Mouse (Mus musculus) stomach, embryonic 14.5 days (tissue): ENCODE results near the gene Fau. TPM values are rescaled to one million over a fixed set of nuclear protein-coding genes. Genes with fewer than 3 reads are reported as not detected.

ENCODE experiments used
- ATAC-seq: fragments of 200-750 bp; cut with Nextera tagmentation; 2 replicates; pipeline ENCODE4 v1.8.0; 2017; ENCODE audit warnings: low read depth, moderate TSS enrichment; ENCODE audit not compliant: insufficient number of reproducible peaks, insufficient read depth, low FRiP score
- H3K27ac ChIP-seq: fragments of 300-500 bp; sonication (generic); 2 replicates; pipeline ENCODE4 v1.5.1; 2014; ENCODE audit warnings: mild to moderate bottlenecking, low read length, moderate library complexity, mixed read lengths
- H3K27me3 ChIP-seq: fragments of 300-500 bp; sonication (generic); 2 replicates; pipeline ENCODE4 v1.6.1; 2014; ENCODE audit warnings: low read length, control low read depth, mixed read lengths; ENCODE audit not compliant: control insufficient read depth, insufficient read depth
- H3K36me3 ChIP-seq: fragments of 300-500 bp; sonication (generic); 2 replicates; pipeline ENCODE4 v1.6.1; 2014; ENCODE audit warnings: mild to moderate bottlenecking, control low read depth, low read length, moderate library complexity, mixed read lengths; ENCODE audit not compliant: control insufficient read depth, insufficient read depth
- H3K4me1 ChIP-seq: fragments of 300-500 bp; sonication (generic); 2 replicates; pipeline ENCODE4 v1.6.1; 2014; ENCODE audit warnings: low read length, control low read depth, mixed read lengths; ENCODE audit not compliant: control insufficient read depth, insufficient read depth
- H3K4me2 ChIP-seq: fragments of 300-500 bp; sonication (generic); replicated peaks from 2 replicates; pipeline ENCODE4 v1.6.1; 2014; ENCODE audit warnings: low read depth, low read length, control low read depth
- H3K4me3 ChIP-seq: fragments of 300-500 bp; sonication (generic); 2 replicates; pipeline ENCODE4 v1.5.1; 2014; ENCODE audit warnings: low read depth, low read length, control low read depth
- H3K9ac ChIP-seq: fragments of 300-500 bp; sonication (generic); replicated peaks from 2 replicates; pipeline ENCODE4 v1.6.1; 2014; ENCODE audit warnings: low read depth, mild to moderate bottlenecking, control low read depth, low read length, moderate library complexity, mixed read lengths
- H3K9me3 ChIP-seq: fragments of 300-500 bp; sonication (generic); 2 replicates; pipeline ENCODE4 v1.6.1; 2016; ENCODE audit warnings: low read depth, low read length, control low read depth; ENCODE audit not compliant: control insufficient read depth
- WGBS: fragments of 180-500 bp; shearing (Covaris S2); extraction: QIAGEN DNeasy Blood & Tissue Kit; methylation state at CpG from one replicate; pipeline ENCODE4 v1.1.7; 2014; 5-methylcytosine and 5-hydroxymethylcytosine counted together
- microRNA-seq: library from miRNA; unstranded; fragments of <30 nt; microRNA quantifications from one replicate; pipeline ENCODE4, GENCODE M21; 2016
- polyA plus RNA-seq: library from polyadenylated mRNA; unstranded; fragments of >200 nt; fragmentation: Nextera tagmentation; extraction: Ambion mirVana; gene quantifications from 2 replicates; pipeline ENCODE4 v1.2.1, GENCODE M21; 2014

Fau gene
- polyA plus RNA-seq, 1 experiment from 2014 or later: 945 TPM

GRCm38 (mm10) chr19:6094119-6094518 is 36.5 kb downstream of the Fau start, which contains the start of gene AC131692.1:
Gene AC131692.1, plus strand, starts transcription at chr19:6094419.
- Histone ChIP-seq H3K27me3 (no peaks in the 10 kb centered on the region), H3K27ac (no peak within 1 kb of the TSS), H3K9me3 (no peaks in the 10 kb centered on the region), H3K4me1 (no peaks in the 10 kb centered on the region), H3K4me2 (no peak within 1 kb of the TSS), H3K4me3 (no peak within 1 kb of the TSS), H3K36me3 (peaks cover 27% of the 10 kb centered on the region), H3K9ac (no peak within 1 kb of the TSS)
- ATAC-seq: no peak
- WGBS: 81% methylated on average over 7 of the region's 7 CpGs

GRCm38 (mm10) chr19:6097847-6098246 is 40.2 kb downstream of the Fau start:
- Histone ChIP-seq H3K4me2 (no peak overlapping the region), H3K9ac (no peak overlapping the region), H3K27me3 (no peaks in the 10 kb centered on the region), H3K36me3 (peaks cover 4% of the 10 kb centered on the region; the same call in 1 of the 2 replicates), H3K9me3 (no peaks in the 10 kb centered on the region), H3K4me3 (no peak overlapping the region), H3K4me1 (no peaks in the 10 kb centered on the region), H3K27ac (no peak overlapping the region)
- no peak for ATAC-seq
- 82% methylated on average over 3 of the region's 3 CpGs for WGBS

DNA sequence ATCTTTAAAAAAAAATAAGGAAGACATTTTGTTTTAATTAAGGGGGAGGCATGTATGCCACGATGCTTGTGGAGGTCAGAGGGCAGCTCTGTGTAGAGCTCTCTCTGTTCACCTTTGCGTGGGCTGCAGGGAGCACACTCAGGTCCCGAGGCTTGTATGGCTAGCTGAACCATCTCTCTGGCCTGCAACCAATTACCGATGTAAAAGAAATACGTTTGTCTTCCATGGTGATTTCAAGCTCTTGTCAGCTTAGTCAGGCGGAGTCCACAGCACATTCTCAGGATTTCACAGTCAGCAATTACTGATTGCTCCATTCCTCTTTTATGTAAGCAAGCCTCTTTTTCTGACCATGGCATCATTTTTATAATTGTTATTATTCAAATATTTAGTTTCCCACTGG is 43.5 kb downstream of the Fau start:
- no peak overlapping the region for H3K27ac ChIP-seq
- no peaks in the 10 kb centered on the region for H3K27me3 ChIP-seq
- no peak overlapping the region for H3K4me2 ChIP-seq
- ATAC-seq: no peak
- H3K9ac ChIP-seq: no peak overlapping the region
- H3K36me3 ChIP-seq: no peaks in the 10 kb centered on the region; the same call in 1 of the 2 replicates
- H3K4me3 ChIP-seq: no peak overlapping the region
- no peaks in the 10 kb centered on the region for H3K9me3 ChIP-seq
- 54% methylated on average over 6 of the region's 6 CpGs for WGBS
- H3K4me1 ChIP-seq: no peaks in the 10 kb centered on the region

- 77% methylated on average over 6 of the region's 6 CpGs for WGBS
- ATAC-seq: no peak
Observed at GRCm38 (mm10) chr19:6102169-6102853, 44.7 kb downstream of the Fau start.

DNA sequence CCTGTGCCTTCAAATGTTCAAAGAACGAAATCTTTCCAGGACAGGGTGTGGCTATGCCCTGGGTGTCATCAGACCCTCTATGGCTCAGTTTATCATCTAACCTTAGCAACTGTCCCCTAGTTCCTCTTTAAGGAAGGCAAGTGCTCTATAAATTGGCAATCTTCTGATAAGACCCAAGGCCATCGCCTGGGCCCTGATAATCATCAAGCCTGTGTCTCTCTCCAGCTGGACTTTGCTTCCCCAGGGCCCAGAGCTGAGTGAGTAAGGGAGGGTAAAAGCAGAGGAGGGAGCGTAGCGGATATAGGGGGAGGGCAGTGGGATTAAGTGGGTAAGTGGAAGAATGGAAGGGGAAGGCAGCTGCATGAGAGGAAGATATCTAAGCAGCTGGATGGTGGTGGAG is 46.8 kb downstream of the Fau start:
- no peak for ATAC-seq
- no peak overlapping the region for H3K4me2 ChIP-seq
- H3K4me3 ChIP-seq: no peak overlapping the region
- H3K4me1 ChIP-seq: no peaks in the 10 kb centered on the region
- H3K27ac ChIP-seq: no peak overlapping the region
- H3K27me3 ChIP-seq: no peaks in the 10 kb centered on the region
- 68% methylated on average over 4 of the region's 4 CpGs for WGBS
- no peak overlapping the region for H3K9ac ChIP-seq
- no peaks in the 10 kb centered on the region for H3K36me3 ChIP-seq
- no peaks in the 10 kb centered on the region for H3K9me3 ChIP-seq

More at GRCm38 (mm10) chr19:6102169-6102853, 44.7 kb downstream of the Fau start:
- H3K4me1 ChIP-seq: no peaks in the 10 kb centered on the region
- no peaks in the 10 kb centered on the region; the same call in 1 of the 2 replicates for H3K36me3 ChIP-seq
- no peak overlapping the region for H3K4me2 ChIP-seq
- no peaks in the 10 kb centered on the region for H3K27me3 ChIP-seq
- no peak overlapping the region for H3K9ac ChIP-seq
- no peaks in the 10 kb centered on the region for H3K9me3 ChIP-seq
- no peak overlapping the region for H3K4me3 ChIP-seq
- no peak overlapping the region for H3K27ac ChIP-seq

DNA sequence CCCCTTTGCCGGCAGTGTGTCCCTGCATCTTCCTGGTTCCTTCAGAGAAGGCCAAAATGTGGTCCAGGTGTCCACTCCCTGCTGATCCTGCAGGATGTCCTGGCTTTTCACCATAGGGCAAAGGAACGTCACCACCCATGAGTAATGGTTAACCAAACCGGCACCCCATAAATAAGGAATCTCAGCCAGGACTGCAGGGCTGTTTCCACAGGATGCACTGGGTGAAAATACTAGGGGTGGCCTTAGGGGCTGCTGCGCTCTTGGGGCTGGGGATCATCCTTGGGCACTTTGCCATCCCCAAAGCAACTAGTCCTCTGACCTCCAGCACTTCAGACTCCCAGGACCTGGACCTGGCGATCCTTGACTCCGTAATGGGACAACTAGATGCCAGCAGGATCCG is 47.9 kb downstream of the Fau start, which contains the start of gene Naaladl1:
Gene Naaladl1, plus strand, starts transcription at position 197 of the 400 bp plus-strand sequence.
- Histone ChIP-seq H3K27me3 (no peaks in the 10 kb centered on the region), H3K4me3 (no peak within 1 kb of the TSS), H3K9me3 (no peaks in the 10 kb centered on the region), H3K27ac (no peak within 1 kb of the TSS), H3K4me2 (no peak within 1 kb of the TSS), H3K9ac (no peak within 1 kb of the TSS), H3K36me3 (no peaks in the 10 kb centered on the region), H3K4me1 (no peaks in the 10 kb centered on the region)
- 86% methylated on average over 7 of the region's 7 CpGs for WGBS
- no peak for ATAC-seq

Small RNA genes lying within 50 kb of the gene (microRNA-seq; reads per million reads assigned to microRNA genes)
- 0.78 reads per million for gene Mir6988

Other genes with a start within 250 kb of the Fau start
- 18.3 and 18.6 TPM in 2 replicates for gene Frmd8, start 182.6 kb upstream of the Fau start, polyA plus RNA-seq
- gene Slc25a45, start 180.0 kb upstream of the Fau start, polyA plus RNA-seq: 1.8 and 2.8 TPM in 2 replicates
- 3.1 and 3.2 TPM in 2 replicates for gene Tigd3, start 163.7 kb upstream of the Fau start, polyA plus RNA-seq
- 132 and 148 TPM in 2 replicates for gene Dpf2, start 144.8 kb upstream of the Fau start, polyA plus RNA-seq
- 7.3 and 7.4 TPM in 2 replicates for gene Cdc42ep2, start 133.0 kb upstream of the Fau start, polyA plus RNA-seq
- 68.9 and 73.2 TPM in 2 replicates for gene Pola2, start 93.6 kb upstream of the Fau start, polyA plus RNA-seq
- gene Slc22a20, start 71.7 kb upstream of the Fau start, polyA plus RNA-seq: not detected in 2 replicates
- gene Capn1, start 41.9 kb upstream of the Fau start, polyA plus RNA-seq: 16.1 and 16.6 TPM in 2 replicates
- gene Syvn1, start 11.3 kb upstream of the Fau start, polyA plus RNA-seq: 24.8 and 27.5 TPM in 2 replicates
- 75.5 and 77.4 TPM in 2 replicates for gene Mrpl49, start 59 bp upstream of the Fau start, polyA plus RNA-seq
- 27.6 and 30.8 TPM in 2 replicates for gene Znhit2, start 3.3 kb downstream of the Fau start, polyA plus RNA-seq
- 24.8 and 24.9 TPM in 2 replicates for gene Tm7sf2, start 10.5 kb downstream of the Fau start, polyA plus RNA-seq
- 60.1 and 66.7 TPM in 2 replicates for gene Vps51, start 19.4 kb downstream of the Fau start, polyA plus RNA-seq
- not detected in 2 replicates for gene Tmem262, start 22.2 kb downstream of the Fau start, polyA plus RNA-seq
- gene Gm28374, start 24.4 kb downstream of the Fau start, polyA plus RNA-seq: 1.0 and 2.1 TPM in 2 replicates
- 77.7 and 81.6 TPM in 2 replicates for gene Zfpl1, start 27.1 kb downstream of the Fau start, polyA plus RNA-seq
- 37.2 and 39.0 TPM in 2 replicates for gene Cdca5, start 27.1 kb downstream of the Fau start, polyA plus RNA-seq
- 0.42 and 0.62 TPM in 2 replicates for gene AC131692.1, start 36.6 kb downstream of the Fau start, polyA plus RNA-seq
- 0.54 and 0.64 TPM in 2 replicates for gene Naaladl1, start 47.9 kb downstream of the Fau start, polyA plus RNA-seq
- gene Sac3d1, start 60.8 kb downstream of the Fau start, polyA plus RNA-seq: 45.4 and 47.9 TPM in 2 replicates
- gene Snx15, start 70.5 kb downstream of the Fau start, polyA plus RNA-seq: 27.6 and 30.6 TPM in 2 replicates
- gene Batf2, start 83.1 kb downstream of the Fau start, polyA plus RNA-seq: 0.23 and 0.34 TPM in 2 replicates
- gene Arl2, start 83.7 kb downstream of the Fau start, polyA plus RNA-seq: 101 and 107 TPM in 2 replicates
- gene Majin, start 126.5 kb downstream of the Fau start, polyA plus RNA-seq: not detected in 2 replicates
- gene Gpha2, start 168.5 kb downstream of the Fau start, polyA plus RNA-seq: 0.90 TPM in 1 of 2 replicates, not detected in the other
- 22.1 and 23.5 TPM in 2 replicates for gene Ppp2r5b, start 178.0 kb downstream of the Fau start, polyA plus RNA-seq
- 9.2 and 10.4 TPM in 2 replicates for gene Atg2a, start 183.8 kb downstream of the Fau start, polyA plus RNA-seq
- 44.9 and 46.2 TPM in 2 replicates for gene Ehd1, start 218.9 kb downstream of the Fau start, polyA plus RNA-seq
- 2.2 and 2.3 TPM in 2 replicates for gene Cdc42bpg, start 248.6 kb downstream of the Fau start, polyA plus RNA-seq